Mouse (Mus musculus) hindbrain, embryonic 14.5 days (tissue): ENCODE results near the gene Gab1. TPM values are rescaled to one million over a fixed set of nuclear protein-coding genes. Genes with fewer than 3 reads are reported as not detected.

Source experiments
- ATAC-seq: fragments of 200-750 bp; cut with Nextera tagmentation; 2 replicates; pipeline ENCODE4 v1.8.0; 2017; ENCODE audit warnings: moderate number of reproducible peaks, mild to moderate bottlenecking, moderate TSS enrichment, moderate library complexity; ENCODE audit not compliant: low FRiP score
- DNase-seq: peaks from one replicate; pipeline ENCODE4 v3.0.0-alpha.2; 2015; ENCODE audit warnings: low spot score
- H3K27ac ChIP-seq: fragments of 300-500 bp; sonication (generic); 2 replicates; pipeline ENCODE4 v1.5.1; 2014; ENCODE audit warnings: mild to moderate bottlenecking, moderate library complexity
- H3K27me3 ChIP-seq: fragments of 300-500 bp; sonication (generic); 2 replicates; pipeline ENCODE4 v1.6.1; 2014; ENCODE audit warnings: mild to moderate bottlenecking, low read length, mixed read lengths; ENCODE audit not compliant: control insufficient read depth, insufficient read depth
- H3K36me3 ChIP-seq: fragments of 300-500 bp; sonication (generic); replicated peaks from 2 replicates; pipeline ENCODE4 v1.6.1; 2014; ENCODE audit not compliant: control insufficient read depth, insufficient read depth
- H3K4me1 ChIP-seq: fragments of 300-500 bp; sonication (generic); replicated peaks from 2 replicates; pipeline ENCODE4 v1.6.1; 2014; ENCODE audit warnings: antibody characterized with exemption, low read length, mixed read lengths; ENCODE audit not compliant: control insufficient read depth, insufficient read depth
- H3K4me2 ChIP-seq: fragments of 300-500 bp; sonication (generic); replicated peaks from 2 replicates; pipeline ENCODE4 v1.6.1; 2014; ENCODE audit warnings: mild to moderate bottlenecking, moderate library complexity
- H3K4me3 ChIP-seq: fragments of 300-500 bp; sonication (generic); replicated peaks from 2 replicates; pipeline ENCODE4 v1.5.1; 2014; ENCODE audit warnings: mild to moderate bottlenecking, low read length
- H3K9ac ChIP-seq: fragments of 300-500 bp; sonication (generic); 2 replicates; pipeline ENCODE4 v1.6.1; 2014
- H3K9me3 ChIP-seq: fragments of 300-500 bp; sonication (generic); 2 replicates; pipeline ENCODE4 v1.6.1; 2016; ENCODE audit warnings: low read length; ENCODE audit not compliant: control insufficient read depth
- WGBS: fragments of 180-500 bp; shearing (Covaris S2); extraction: QIAGEN DNeasy Blood & Tissue Kit; methylation state at CpG from one replicate; pipeline ENCODE4 v1.1.7; 2014; 5-methylcytosine and 5-hydroxymethylcytosine counted together
- polyA plus RNA-seq: library from polyadenylated mRNA; unstranded; fragments of >200 nt; fragmentation: Nextera tagmentation; extraction: Ambion mirVana; gene quantifications from 2 replicates; pipeline ENCODE4 v1.2.1, GENCODE M21; 2014

Gab1 gene
- polyA plus RNA-seq, 1 experiment from 2014 or later: 16.6 TPM

GRCm38 (mm10) chr8:80714461-80714860 is 165.9 kb downstream of the Gab1 start:
- H3K4me2 ChIP-seq: no peak overlapping the region
- 97% methylated on average over 1 of the region's 1 CpGs for WGBS
- no peaks in the 10 kb centered on the region for H3K9me3 ChIP-seq
- ATAC-seq (no peak), DNase-seq (no peak)
- H3K9ac ChIP-seq: no peak overlapping the region
- H3K36me3 ChIP-seq: peaks cover 82% of the 10 kb centered on the region
- H3K27me3 ChIP-seq: no peaks in the 10 kb centered on the region
- H3K4me3 ChIP-seq: no peak overlapping the region
- H3K4me1 ChIP-seq: no peaks in the 10 kb centered on the region
- H3K27ac ChIP-seq: no peak overlapping the region

Other genes starting within 250 kb of the Gab1 start
- gene Smarca5, start 141.0 kb downstream of the Gab1 start, polyA plus RNA-seq: 56.7 and 61.3 TPM in 2 replicates
- 24.7 and 27.5 TPM in 2 replicates for gene Usp38, start 134.4 kb upstream of the Gab1 start, polyA plus RNA-seq